Mouse (Mus musculus): Measurements from ENCODE around the gene Cramp1l.

DNA sequence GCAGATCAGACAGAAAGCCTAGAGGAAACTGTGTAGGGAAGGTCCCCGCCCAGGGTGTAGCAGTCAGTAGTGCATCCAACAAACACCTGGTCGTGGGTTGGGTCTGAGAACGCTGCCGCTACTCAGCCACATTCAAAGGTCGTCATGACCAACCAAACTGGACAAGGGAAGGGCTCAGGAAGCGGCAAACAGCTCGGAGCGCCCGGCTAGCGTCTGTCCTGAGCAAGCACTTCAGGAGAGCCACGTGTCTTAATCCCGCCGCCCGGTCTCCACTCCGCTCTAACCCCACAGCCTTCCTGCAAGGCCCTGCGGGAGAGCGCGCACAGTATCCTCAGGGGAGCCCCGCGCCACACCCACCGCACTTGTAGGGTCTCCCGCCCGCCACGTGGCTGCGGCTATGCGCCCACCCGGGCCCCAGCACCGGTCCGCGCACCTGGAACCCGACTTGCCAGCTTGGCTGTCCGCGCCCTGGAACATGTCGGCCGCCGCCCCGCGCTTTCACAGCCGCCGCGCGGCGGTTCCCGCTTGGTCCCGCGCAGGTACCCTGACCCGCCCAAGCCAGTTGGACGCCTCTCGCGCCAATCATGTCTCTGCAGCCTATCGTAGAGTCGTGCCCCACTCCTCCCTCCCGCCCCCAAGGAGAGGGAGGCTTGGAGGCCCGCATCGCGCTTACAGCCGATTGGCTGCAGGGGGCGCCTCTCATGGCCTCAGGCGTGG, 55.3 kb downstream of the Cramp1l start, which contains the start of gene Jpt2:
- no peak; the same call in 1 of the 2 replicates for TF ChIP-seq CTCF (conservative IDR thresholded peaks at IDR 0.05; ENCODE audit: insufficient read depth, insufficient read length, low read depth, low read length)
- no peak for TF ChIP-seq POLR2A (IDR thresholded peaks at IDR 0.05; ENCODE audit: low read depth, low read length)
